Mouse (Mus musculus): Measurements from ENCODE around the gene Sec11a. TPM values are rescaled to one million over a fixed set of nuclear protein-coding genes. Genes with fewer than 3 reads are reported as not detected.

The Sec11a gene
- polyA plus RNA-seq, 2 experiments, result 50.0 to 89.0 TPM

DNA sequence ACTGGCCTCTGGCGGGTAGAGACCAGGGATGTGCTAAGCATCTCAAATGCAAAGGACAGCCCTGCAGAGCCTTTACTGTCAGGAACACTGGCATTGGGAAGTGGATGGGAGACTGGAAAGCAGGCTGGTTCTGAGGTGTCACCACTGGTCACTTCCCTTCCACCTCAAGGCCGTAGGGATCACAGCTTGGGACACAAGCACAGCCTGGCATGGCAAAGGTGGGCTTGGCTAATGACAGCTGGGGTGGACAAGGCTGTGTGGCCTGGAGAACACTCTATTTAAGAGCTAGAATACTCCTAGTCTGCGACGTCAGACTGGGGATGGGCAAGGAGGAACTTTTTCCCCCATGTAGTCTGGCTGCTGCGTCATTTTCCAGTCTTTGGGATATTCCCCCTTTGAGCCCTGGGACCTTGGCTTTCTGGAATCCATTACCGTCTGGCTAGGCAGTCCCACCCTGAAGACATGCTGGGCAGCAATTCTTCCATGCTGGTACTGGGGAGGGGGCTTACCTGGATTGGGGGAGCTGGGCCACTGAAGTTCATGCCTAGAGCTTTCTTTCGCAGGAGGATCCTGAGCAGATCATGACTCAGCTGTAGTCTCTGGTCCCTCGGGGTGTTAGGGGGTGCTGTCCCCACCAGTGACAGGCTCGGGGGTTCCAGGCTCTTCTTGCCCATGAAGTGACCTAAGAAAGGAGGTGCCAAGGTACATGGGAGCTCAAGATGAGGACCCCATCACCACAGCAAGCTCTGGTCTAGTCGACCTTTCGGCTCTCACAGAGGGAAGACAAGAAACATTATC, 43.8 kb downstream of the Sec11a start:
- Histone ChIP-seq H3K4me2 (ENCODE audit: low read depth) (no peak overlapping the region), H3K27ac (no peak overlapping the region), H3K9ac (replicated peaks) (no peak overlapping the region), H3K9me3 (ENCODE audit: control insufficient read depth, low read length) (no peaks in the 10 kb centered on the region), H3K4me1 (replicated peaks; ENCODE audit: control insufficient read depth in 2 of 2, insufficient read depth in 2 of 2, low read length in 1 of 2) (peaks cover 3 to 6% of the 10 kb centered on the region in 2 experiments), H3K4me3 (ENCODE audit: insufficient read depth in 1 of 2, low read depth in 2 of 2, low read length in 2 of 2) (no peak overlapping the region), H3K27me3 (ENCODE audit: control insufficient read depth, insufficient read depth, low read length) (no peaks in the 10 kb centered on the region), H3K36me3 (replicated peaks; ENCODE audit: control insufficient read depth, insufficient read depth, low read depth) (no peaks in the 10 kb centered on the region)
- ATAC-seq (ENCODE audit: insufficient read depth) (no peak), DNase-seq (ENCODE audit: low read depth in 3 of 3, low spot score in 3 of 3) (no peak)
- WGBS (ENCODE audit: insufficient replicate concordance), result 71% methylated on average over 11 of the region's 11 CpGs
- no peak for TF ChIP-seq CTCF (IDR thresholded peaks at IDR 0.05; ENCODE audit: low read depth)
- no peak for TF ChIP-seq EP300 (IDR thresholded peaks at IDR 0.05; ENCODE audit: low read depth)

DNA sequence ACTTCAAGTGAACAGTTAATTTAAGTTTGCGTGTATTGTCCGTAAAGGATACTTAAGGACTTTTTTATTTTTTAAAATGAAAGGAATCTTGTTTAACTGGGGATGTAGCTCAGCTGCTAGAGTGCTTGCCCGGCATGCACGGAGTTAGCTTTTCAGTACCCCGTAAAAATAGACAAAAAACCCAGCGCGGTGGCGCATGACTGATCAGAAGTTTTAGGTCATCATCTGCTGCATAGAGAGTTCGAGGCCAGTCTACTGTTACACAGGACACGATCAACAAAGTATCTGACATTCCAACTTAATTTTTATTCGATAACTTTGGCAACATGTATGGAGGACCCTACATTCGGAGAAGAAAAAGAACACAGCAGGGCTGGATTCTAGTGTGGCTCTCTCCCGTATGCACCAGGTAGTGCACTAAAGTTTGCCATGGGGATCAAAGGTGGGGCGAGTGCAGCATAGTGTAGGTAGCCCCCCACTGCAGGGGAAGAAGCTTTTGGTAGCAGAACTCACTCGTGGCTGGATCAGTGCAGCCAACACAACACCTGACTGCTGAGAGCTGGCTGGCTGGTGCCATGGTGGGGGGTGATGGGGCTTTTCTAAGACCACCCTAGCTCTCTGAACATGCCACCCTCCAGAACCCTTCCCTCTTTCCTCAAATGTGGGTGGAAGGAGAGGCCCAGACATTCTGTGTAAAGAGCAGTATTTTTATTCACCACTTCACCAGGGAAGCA, 45.9 kb downstream of the Sec11a start:
- DNase-seq (ENCODE audit: low read depth in 3 of 3, low spot score in 3 of 3) (no peak), ATAC-seq (ENCODE audit: insufficient read depth) (peak; percentile 26; the same call in 1 of the 2 replicates)
- H3K4me1 ChIP-seq (replicated peaks; ENCODE audit: control insufficient read depth in 2 of 2, insufficient read depth in 2 of 2, low read length in 1 of 2), result peaks cover 3 to 6% of the 10 kb centered on the region in 2 experiments
- peak overlapping the region; percentile 88 for H3K27ac ChIP-seq
- H3K4me2 ChIP-seq (ENCODE audit: low read depth), result peak overlapping the region; percentile 98
- 27% methylated on average over 15 of the region's 15 CpGs for WGBS (ENCODE audit: insufficient replicate concordance)
- TF ChIP-seq EP300 (IDR thresholded peaks at IDR 0.05; ENCODE audit: low read depth), result no peak
- no peak for TF ChIP-seq CTCF (IDR thresholded peaks at IDR 0.05; ENCODE audit: low read depth)
- H3K9me3 ChIP-seq (ENCODE audit: control insufficient read depth, low read length), result no peaks in the 10 kb centered on the region
- H3K4me3 ChIP-seq (ENCODE audit: insufficient read depth in 1 of 2, low read depth in 2 of 2, low read length in 2 of 2), result peak overlapping the region; percentile 49 to 83
- peak overlapping the region; percentile 72 for H3K9ac ChIP-seq (replicated peaks)
- H3K27me3 ChIP-seq (ENCODE audit: control insufficient read depth, insufficient read depth, low read length), result no peaks in the 10 kb centered on the region
- H3K36me3 ChIP-seq (replicated peaks; ENCODE audit: control insufficient read depth, insufficient read depth, low read depth), result peaks cover 6% of the 10 kb centered on the region; the same call in 1 of the 2 replicates

DNA sequence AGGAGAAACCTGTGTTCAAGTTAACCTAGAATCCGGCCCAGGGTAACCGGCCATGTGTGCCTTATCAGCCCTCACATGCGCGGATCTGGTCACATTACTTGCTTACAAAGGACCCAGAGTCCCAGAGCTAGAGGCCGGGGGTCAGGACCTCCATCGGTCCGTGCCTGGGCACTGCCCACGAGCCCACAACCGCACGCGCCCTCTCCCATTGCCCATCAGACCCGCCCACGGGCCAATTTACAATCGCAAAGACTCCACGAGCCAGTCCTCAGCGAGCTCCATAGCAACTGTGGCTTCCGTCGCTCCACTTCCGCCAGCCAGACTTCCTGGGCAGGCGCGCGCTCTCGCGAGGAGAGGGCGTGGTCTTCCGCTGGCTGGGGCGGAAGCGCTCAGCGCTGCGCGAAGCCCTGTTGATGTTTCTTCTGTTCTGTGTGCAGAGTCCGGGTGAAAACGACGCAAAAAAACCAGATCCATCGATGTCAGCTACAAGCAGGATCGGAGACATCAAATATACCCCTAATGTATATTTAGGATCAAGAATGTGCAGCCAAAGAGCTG, 46.6 kb downstream of the Sec11a start, which contains the start of gene Wdr73:
Wdr73 (minus strand) TSS at position 326 of the 558 bp plus-strand sequence.
- Histone ChIP-seq H3K4me1 (replicated peaks; ENCODE audit: control insufficient read depth in 2 of 2, insufficient read depth in 2 of 2, low read length in 1 of 2) (peaks cover 3 to 6% of the 10 kb centered on the region in 2 experiments), H3K9ac (replicated peaks) (peak within 1 kb of the TSS; percentile 72), H3K27ac (peak within 1 kb of the TSS; percentile 88), H3K9me3 (ENCODE audit: control insufficient read depth, low read length) (no peaks in the 10 kb centered on the region), H3K4me2 (ENCODE audit: low read depth) (peak within 1 kb of the TSS; percentile 98), H3K27me3 (ENCODE audit: control insufficient read depth, insufficient read depth, low read length) (no peaks in the 10 kb centered on the region), H3K36me3 (replicated peaks; ENCODE audit: control insufficient read depth, insufficient read depth, low read depth) (peaks cover 6% of the 10 kb centered on the region; the same call in 1 of the 2 replicates), H3K4me3 (ENCODE audit: insufficient read depth in 1 of 2, low read depth in 2 of 2, low read length in 2 of 2) (peak within 1 kb of the TSS; percentile 79 to 83)
- ATAC-seq (ENCODE audit: insufficient read depth) (peak; percentile 94), DNase-seq (ENCODE audit: low read depth in 3 of 3, low spot score in 3 of 3) (peak; percentile 82 to 86 (median 83))
- WGBS (ENCODE audit: insufficient replicate concordance), result under 1% methylated on average over 36 of the region's 36 CpGs
- TF ChIP-seq CTCF (IDR thresholded peaks at IDR 0.05; ENCODE audit: low read depth), result no peak
- peak; percentile 17; the same call in 1 of the 2 replicates for TF ChIP-seq EP300 (IDR thresholded peaks at IDR 0.05; ENCODE audit: low read depth)

DNA sequence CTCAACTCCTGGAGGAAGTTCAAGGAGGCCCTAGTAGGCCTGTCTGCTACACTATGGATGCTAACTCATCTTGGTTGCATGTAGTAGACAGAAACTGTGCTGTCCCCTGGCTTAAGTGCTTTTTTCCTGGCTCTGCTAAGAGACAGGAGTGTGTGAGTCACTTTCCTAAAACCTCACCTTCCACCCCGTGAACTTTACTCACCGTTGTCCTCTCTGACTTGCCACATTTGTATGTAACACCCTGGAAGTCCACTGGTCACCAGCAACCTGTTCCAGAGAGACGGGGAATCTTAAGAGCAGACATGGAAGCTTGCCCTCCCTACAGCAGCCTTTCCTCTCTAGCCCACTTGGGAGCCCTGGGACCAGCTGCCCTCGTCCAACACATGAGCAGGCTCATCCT, 49.9 kb downstream of the Sec11a start:
- TF ChIP-seq CTCF (IDR thresholded peaks at IDR 0.05; ENCODE audit: low read depth), result no peak
- no peak for TF ChIP-seq EP300 (IDR thresholded peaks at IDR 0.05; ENCODE audit: low read depth)
- H3K9me3 ChIP-seq (ENCODE audit: control insufficient read depth, low read length), result no peaks in the 10 kb centered on the region
- peaks cover 23% of the 10 kb centered on the region for H3K36me3 ChIP-seq (replicated peaks; ENCODE audit: control insufficient read depth, insufficient read depth, low read depth)
- H3K4me2 ChIP-seq (ENCODE audit: low read depth), result no peak overlapping the region
- no peak overlapping the region for H3K4me3 ChIP-seq (ENCODE audit: insufficient read depth in 1 of 2, low read depth in 2 of 2, low read length in 2 of 2)
- H3K27ac ChIP-seq, result no peak overlapping the region
- peaks cover 3 to 6% of the 10 kb centered on the region in 2 experiments for H3K4me1 ChIP-seq (replicated peaks; ENCODE audit: control insufficient read depth in 2 of 2, insufficient read depth in 2 of 2, low read length in 1 of 2)
- H3K9ac ChIP-seq (replicated peaks), result no peak overlapping the region
- WGBS (ENCODE audit: insufficient replicate concordance), result 71% methylated on average over 4 of the region's 4 CpGs
- no peak for DNase-seq (ENCODE audit: low read depth in 3 of 3, low spot score in 3 of 3)
- ATAC-seq (ENCODE audit: insufficient read depth), result no peak
- no peaks in the 10 kb centered on the region for H3K27me3 ChIP-seq (ENCODE audit: control insufficient read depth, insufficient read depth, low read length)

Data from liver, embryonic 14.5 days (tissue).